Mouse (Mus musculus) frontal cortex, postnatal 14 days (tissue): ENCODE measurements around the gene Ppp1r12a.

Experiments
- DNase-seq, 2 experiments: peaks; one replicate each; pipeline ENCODE4 v3.0.0; 2022; ENCODE audit warnings: low spot score in 2 of 2

Ppp1r12a gene

GRCm38 (mm10) chr10:108332571-108333541 is 170.9 kb downstream of the Ppp1r12a start:
- DNase-seq, result peak in 1 of 2 experiments; percentile 13

- no peak for DNase-seq
These were observed 171.6 kb downstream of the Ppp1r12a start for GRCm38 (mm10) chr10:108333642-108334041.
